Mouse (Mus musculus) adrenal gland, postnatal 4 days (tissue): ENCODE measurements at regions not wholly inside any gene's neighbourhood (a gene's known extent, or its start where the extent isn't known, plus 50 kb on each side); places are given as distances from the start of the nearest gene placed in this dataset.
A peak's percentile ranks its signal among the peaks of the same experiment; 100 is the strongest.

ENCODE experiments used
- DNase-seq, 2 experiments: peaks; one replicate each; pipeline ENCODE4 v3.0.0; 2021 to 2022; ENCODE audit warnings: low spot score in 2 of 2, mixed read lengths in 2 of 2

- no peak for DNase-seq
These were observed 189.4 kb upstream of the Sgcd start for GRCm38 (mm10) chr11:48178174-48178573.

DNA sequence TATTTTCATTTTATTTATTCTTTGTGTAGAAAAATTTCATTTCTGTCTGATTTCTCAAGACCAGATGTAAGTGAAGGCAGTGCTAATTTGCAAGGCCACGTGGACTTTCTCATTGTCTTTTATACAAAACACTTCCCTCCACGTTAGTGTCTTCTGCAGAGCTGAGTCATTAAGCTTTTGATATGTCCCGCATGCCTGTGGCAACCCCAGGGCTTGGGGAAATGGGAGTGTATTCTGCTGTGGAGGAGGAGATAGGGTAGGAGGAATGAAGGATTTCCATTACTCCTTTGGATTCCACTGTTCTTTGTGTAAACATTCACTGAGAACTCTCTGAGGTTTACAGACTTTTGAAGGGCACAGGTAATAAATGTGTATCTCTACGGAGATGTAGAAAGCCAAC is 187.7 kb upstream of the Sgcd start:
- DNase-seq = no peak

GRCm38 (mm10) chr11:48152219-48152618 is 163.4 kb upstream of the Sgcd start:
- no peak for DNase-seq

DNA sequence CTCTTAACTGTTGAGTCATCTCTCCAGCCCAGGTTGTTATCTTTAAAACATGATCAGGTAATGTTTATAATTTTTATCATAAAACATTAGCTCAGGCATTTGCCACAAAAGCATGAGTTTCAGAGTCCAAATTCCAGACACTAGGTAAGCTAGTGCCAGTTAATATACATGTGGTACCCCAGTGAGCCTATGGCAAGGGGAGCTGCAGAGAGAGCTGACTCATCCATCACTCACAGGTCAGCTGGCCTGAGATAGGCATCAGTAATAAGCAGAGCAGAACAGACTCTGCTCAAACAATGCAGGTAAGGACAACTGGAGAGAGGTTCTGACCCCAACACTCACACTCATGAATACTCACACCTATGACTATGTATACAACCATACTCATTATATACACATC is 144.6 kb upstream of the Sgcd start:
- DNase-seq = no peak

- no peak for DNase-seq
These were observed 109.3 kb upstream of the Sgcd start for GRCm38 (mm10) chr11:48098063-48098462.

DNA sequence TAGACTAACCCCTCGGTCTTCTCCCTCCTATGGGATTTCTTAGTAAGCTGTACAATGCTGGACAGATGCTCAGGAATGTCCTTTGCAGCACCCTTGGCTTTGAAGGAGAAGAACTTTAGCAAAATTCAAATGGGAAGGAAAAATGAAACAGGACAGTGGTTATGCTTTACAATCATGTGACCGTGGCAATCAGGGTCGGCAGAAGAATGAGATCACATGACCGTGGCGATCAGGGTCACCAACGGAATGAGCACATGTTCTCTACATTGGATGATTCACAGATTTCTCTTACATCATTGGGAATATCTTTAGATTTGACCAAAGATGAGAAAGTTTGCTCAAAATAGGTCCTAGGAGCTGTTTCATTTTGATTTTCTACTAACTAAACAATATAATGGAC is 108.7 kb upstream of the Sgcd start:
- DNase-seq = no peak

DNA sequence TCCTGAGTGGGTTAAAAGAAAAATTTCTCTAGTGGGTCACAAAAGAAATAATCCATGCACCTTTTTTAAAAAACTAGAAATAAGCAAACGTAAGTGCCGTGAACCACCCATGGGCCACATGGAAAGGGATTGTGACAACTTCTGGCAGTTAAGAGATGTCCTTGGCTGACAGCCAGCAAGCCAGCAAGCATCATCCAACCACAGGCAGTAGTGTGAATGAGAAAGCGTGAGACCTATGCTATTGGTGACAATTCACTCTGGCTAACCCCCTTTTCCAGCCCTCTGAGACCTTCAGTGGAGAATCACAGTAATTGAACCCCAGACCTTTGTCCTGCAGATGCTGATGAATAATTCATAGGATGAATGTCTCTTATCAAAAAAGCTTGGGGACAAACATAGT is 78.3 kb upstream of the Sgcd start:
- peak in 1 of 2 experiments; percentile 16 for DNase-seq

DNA sequence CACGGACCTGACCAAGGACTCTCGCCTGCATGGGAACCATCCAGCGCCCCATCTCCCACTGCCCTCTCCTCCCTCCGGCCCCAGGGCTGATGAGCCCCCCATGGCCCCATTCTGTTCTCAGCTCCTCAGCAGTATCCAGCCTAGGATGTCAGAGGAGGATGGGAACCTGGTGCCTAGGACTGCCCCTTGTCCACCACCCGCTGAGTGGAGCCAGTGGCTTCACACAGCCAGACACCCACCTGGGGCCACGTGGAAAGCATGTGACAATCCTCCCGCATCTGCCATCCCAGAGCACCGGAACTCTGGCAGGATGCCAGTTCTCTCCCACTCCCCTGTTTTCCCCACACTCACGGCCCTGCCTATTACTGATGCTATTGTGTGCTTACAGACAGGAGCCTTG is 75.0 kb upstream of the Sgcd start:
- DNase-seq = no peak

GRCm38 (mm10) chr11:48061501-48061900 is 72.7 kb upstream of the Sgcd start:
- DNase-seq = no peak

GRCm38 (mm10) chr11:48051156-48051866 is 62.5 kb upstream of the Sgcd start:
- no peak for DNase-seq

- DNase-seq = no peak
These were observed 59.5 kb upstream of the Sgcd start for GRCm38 (mm10) chr11:48048311-48048710.
